11 mouse cellular contexts compared by ENCODE assay signal in genomic region chr4:100230245-100230644, GRCm38 (mm10).
"Had no signal": no experiment of that assay in that cellular context is flagged by ENCODE, and none has a peak within 500 bp of the region (broad histone marks: within the 10 kb centered on the region; RNA-seq: fewer than 3 reads in every experiment).

No protein-coding gene starts in this region.

- H3K9me3 ChIP-seq: limb, embryonic 13.5 days; midbrain, embryonic 13.5 days had no signal

- H3K4me2 ChIP-seq: limb, embryonic 13.5 days; liver, embryonic 11.5 days; lung, embryonic 14.5 days; midbrain, embryonic 13.5 days had no signal

- H3K27ac ChIP-seq: limb, embryonic 13.5 days; midbrain, embryonic 13.5 days had no signal

- H3K36me3 ChIP-seq: limb, embryonic 13.5 days; midbrain, embryonic 13.5 days had no signal

- H3K9ac ChIP-seq: limb, embryonic 13.5 days; lung, embryonic 14.5 days; midbrain, embryonic 13.5 days had no signal

- ATAC-seq: midbrain, embryonic 13.5 days had no signal

- H3K27me3 ChIP-seq: midbrain, embryonic 13.5 days had no signal

- DNase-seq: kidney, postnatal 14 days; left cerebral cortex, postnatal 4 days; lung, embryonic 14.5 days; lung, postnatal 10 days; lung, postnatal 4 days; right cerebral cortex, adult 18-20 months; right cerebral cortex, postnatal 25 days; thymus, postnatal 36 days had no signal

- H3K4me1 ChIP-seq: midbrain, embryonic 13.5 days had no signal

- H3K4me3 ChIP-seq: limb, embryonic 13.5 days; midbrain, embryonic 13.5 days had no signal
